Mouse (Mus musculus) bone marrow, adult 2 months (tissue): Measurements from ENCODE around the gene Ap1s3.

Experiments used
- CTCF ChIP-seq: fragments of 200-500 bp; IDR thresholded peaks from 2 replicates; pipeline ENCODE4 v1.5.1; 2011; ENCODE audit warnings: low read length, control low read depth; ENCODE audit not compliant: control insufficient read depth, insufficient read depth
- POLR2A ChIP-seq: fragments of 200-500 bp; IDR thresholded peaks from 2 replicates; pipeline ENCODE4 v1.6.1; 2011; ENCODE audit warnings: low read depth, mild to moderate bottlenecking, control low read depth, low read length, borderline replicate concordance; ENCODE audit not compliant: control insufficient read depth

GRCm38 (mm10) chr1:79639683-79640082, 32.1 kb downstream of the Ap1s3 start:
- TF ChIP-seq CTCF (no peak), POLR2A (no peak)
